Mouse (Mus musculus): Measurements from ENCODE around the gene 1700092M07Rik.
A peak's percentile ranks its signal among the peaks of the same experiment; 100 is the strongest.

DNA sequence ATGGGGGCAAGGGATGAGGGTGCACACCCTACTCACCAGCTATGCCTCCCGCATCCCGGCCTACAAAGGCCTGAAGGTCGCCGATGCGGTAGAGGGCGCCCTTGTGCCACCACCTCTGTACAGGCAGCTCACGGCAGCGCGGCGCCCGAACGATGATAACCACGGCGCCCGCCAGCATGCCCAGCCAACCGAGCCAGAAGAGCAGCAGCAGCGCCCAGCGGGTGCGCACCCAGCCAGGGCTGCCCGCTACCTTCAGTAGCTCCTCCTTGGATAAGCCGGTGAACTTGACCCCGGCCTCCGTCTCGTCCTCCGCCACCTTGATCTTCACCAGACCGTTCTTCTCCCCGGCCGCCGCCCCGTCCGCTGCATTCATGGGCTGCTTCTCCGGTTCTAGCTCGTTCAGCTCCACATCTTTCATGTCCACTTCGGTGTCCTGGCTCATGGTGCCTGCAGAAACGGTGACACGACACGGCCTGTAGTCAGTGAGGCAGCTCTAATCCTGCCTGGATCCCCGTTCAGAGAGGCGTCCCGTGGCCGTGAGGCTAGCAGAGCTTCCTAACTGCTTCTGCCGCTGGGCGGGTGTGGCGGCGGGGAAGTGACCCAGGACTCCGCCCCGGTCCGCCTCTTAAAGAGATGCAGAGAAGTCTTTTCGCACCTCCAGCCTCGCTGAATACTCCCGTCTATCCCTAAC lies 27.1 kb upstream of the 1700092M07Rik start:
- peak; percentile 99 for TF ChIP-seq POLR2A (IDR thresholded peaks at IDR 0.05; ENCODE audit: borderline replicate concordance, control insufficient read depth, low read depth, low read length)
- TF ChIP-seq CTCF (IDR thresholded peaks at IDR 0.05; ENCODE audit: control insufficient read depth, insufficient read depth, low read length): peak; percentile 92

Data from bone marrow, adult 2 months (tissue).